Mouse (Mus musculus) retina, adult 2 months (tissue): ENCODE measurements around the gene Bcas3.

ENCODE experiments used
- DNase-seq: peaks from one replicate; pipeline ENCODE4 v3.0.0-alpha.2; 2012; ENCODE audit warnings: low read depth, low spot score

Bcas3 gene

GRCm38 (mm10) chr11:85792534-85793215 lies 439.7 kb downstream of the Bcas3 start:
- DNase-seq, result no peak

GRCm38 (mm10) chr11:85799456-85799855 lies 446.5 kb downstream of the Bcas3 start:
- DNase-seq, result no peak

GRCm38 (mm10) chr11:85799856-85800255 lies 446.9 kb downstream of the Bcas3 start:
- no peak for DNase-seq

- no peak for DNase-seq
Measured at GRCm38 (mm10) chr11:85800380-85800779, 447.4 kb downstream of the Bcas3 start.

GRCm38 (mm10) chr11:85804048-85804447 lies 451.1 kb downstream of the Bcas3 start:
- DNase-seq, result no peak

GRCm38 (mm10) chr11:85805779-85806178 lies 452.8 kb downstream of the Bcas3 start:
- DNase-seq, result no peak

GRCm38 (mm10) chr11:85807353-85807752 lies 454.4 kb downstream of the Bcas3 start:
- DNase-seq, result no peak

- no peak for DNase-seq
Measured at GRCm38 (mm10) chr11:85811229-85811628, 458.3 kb downstream of the Bcas3 start.

- DNase-seq, result no peak
Measured at GRCm38 (mm10) chr11:85811676-85812075, 458.7 kb downstream of the Bcas3 start.

GRCm38 (mm10) chr11:85812201-85812966 lies 459.4 kb downstream of the Bcas3 start:
- DNase-seq, result no peak

- DNase-seq, result no peak
Measured at GRCm38 (mm10) chr11:85814678-85815077, 461.7 kb downstream of the Bcas3 start.

- no peak for DNase-seq
Measured at GRCm38 (mm10) chr11:85816471-85816870, 463.5 kb downstream of the Bcas3 start.

- DNase-seq, result no peak
Measured at GRCm38 (mm10) chr11:85818401-85818800, 465.4 kb downstream of the Bcas3 start.

GRCm38 (mm10) chr11:85820959-85821358 lies 468.0 kb downstream of the Bcas3 start:
- DNase-seq, result no peak

- DNase-seq, result no peak
Measured at GRCm38 (mm10) chr11:85821659-85822058, 468.7 kb downstream of the Bcas3 start.

GRCm38 (mm10) chr11:85823181-85823580 lies 470.2 kb downstream of the Bcas3 start:
- no peak for DNase-seq

GRCm38 (mm10) chr11:85823794-85824193 lies 470.8 kb downstream of the Bcas3 start:
- no peak for DNase-seq

- DNase-seq, result no peak
Measured at GRCm38 (mm10) chr11:85825031-85825430, 472.1 kb downstream of the Bcas3 start.

GRCm38 (mm10) chr11:85825823-85826222 lies 472.9 kb downstream of the Bcas3 start:
- no peak for DNase-seq

- no peak for DNase-seq
Measured at GRCm38 (mm10) chr11:85827342-85827741, 474.4 kb downstream of the Bcas3 start.

GRCm38 (mm10) chr11:85828691-85829519 lies 475.9 kb downstream of the Bcas3 start:
- DNase-seq, result no peak
